Mouse (Mus musculus): ENCODE data around the gene Rnf150. TPM values are rescaled to one million over a fixed set of nuclear protein-coding genes. Genes with fewer than 3 reads are reported as not detected.

Rnf150 gene
- polyA plus RNA-seq, 1 experiment, result 0.46 TPM

GRCm38 (mm10) chr8:83135086-83135485 lies 271.9 kb downstream of the Rnf150 start:
- H3K9me3 ChIP-seq (replicated peaks; ENCODE audit: control insufficient read depth, insufficient read depth, low read length, poor library complexity, severe bottlenecking), result no peaks in the 10 kb centered on the region
- H3K4me1 ChIP-seq (ENCODE audit: control insufficient read depth, insufficient read depth, low read length), result no peaks in the 10 kb centered on the region
- TF ChIP-seq POLR2A (IDR thresholded peaks at IDR 0.05; ENCODE audit: insufficient read depth, low read length), result no peak
- no peaks in the 10 kb centered on the region for H3K27me3 ChIP-seq (ENCODE audit: control insufficient read depth, insufficient read depth, low read length, poor library complexity, severe bottlenecking)
- H3K27ac ChIP-seq (ENCODE audit: insufficient read depth, low read length), result no peak overlapping the region
- H3K4me3 ChIP-seq (ENCODE audit: low read depth, low read length), result no peak overlapping the region
- no peaks in the 10 kb centered on the region for H3K36me3 ChIP-seq (ENCODE audit: control insufficient read depth, insufficient read depth, low read length, poor library complexity, severe bottlenecking)
- no peak overlapping the region for H3K9ac ChIP-seq (ENCODE audit: low read depth, poor library complexity, severe bottlenecking)

GRCm38 (mm10) chr8:83140068-83140467 lies 276.9 kb downstream of the Rnf150 start:
- H3K27ac ChIP-seq (ENCODE audit: insufficient read depth, low read length), result no peak overlapping the region
- no peaks in the 10 kb centered on the region for H3K27me3 ChIP-seq (ENCODE audit: control insufficient read depth, insufficient read depth, low read length, poor library complexity, severe bottlenecking)
- no peaks in the 10 kb centered on the region for H3K36me3 ChIP-seq (ENCODE audit: control insufficient read depth, insufficient read depth, low read length, poor library complexity, severe bottlenecking)
- TF ChIP-seq CTCF (IDR thresholded peaks at IDR 0.05; ENCODE audit: low read depth, low read length), result no peak
- no peak for TF ChIP-seq POLR2A (IDR thresholded peaks at IDR 0.05; ENCODE audit: insufficient read depth, low read length)
- TF ChIP-seq EP300 (IDR thresholded peaks at IDR 0.05; ENCODE audit: insufficient read depth, low read depth, low read length), result no peak
- peaks cover 5% of the 10 kb centered on the region; the same call in 1 of the 2 replicates for H3K9me3 ChIP-seq (replicated peaks; ENCODE audit: control insufficient read depth, insufficient read depth, low read length, poor library complexity, severe bottlenecking)
- no peak overlapping the region for H3K4me3 ChIP-seq (ENCODE audit: low read depth, low read length)
- H3K9ac ChIP-seq (ENCODE audit: low read depth, poor library complexity, severe bottlenecking), result no peak overlapping the region
- no peaks in the 10 kb centered on the region for H3K4me1 ChIP-seq (ENCODE audit: control insufficient read depth, insufficient read depth, low read length)

DNA sequence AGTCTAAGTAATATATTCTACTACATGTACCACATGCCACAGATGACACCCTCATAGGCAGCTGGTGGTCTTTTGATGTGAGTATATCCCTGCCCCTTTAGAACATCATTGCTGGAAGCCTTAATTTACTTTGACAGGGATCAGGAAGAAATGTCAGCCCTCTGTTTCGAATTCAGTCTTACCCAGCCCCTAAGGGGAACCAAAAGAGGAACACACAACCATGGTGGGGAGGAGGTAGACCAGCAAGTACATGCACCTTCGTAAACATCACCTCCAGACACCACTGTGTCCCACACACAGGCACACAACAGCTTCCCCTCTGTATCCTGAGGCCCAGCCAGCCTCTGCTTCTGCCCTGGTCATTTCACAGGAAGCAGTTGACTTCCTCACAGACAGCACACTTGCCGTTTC lies 277.6 kb downstream of the Rnf150 start:
- H3K4me3 ChIP-seq (ENCODE audit: low read depth, low read length), result no peak overlapping the region
- no peak overlapping the region for H3K27ac ChIP-seq (ENCODE audit: insufficient read depth, low read length)
- no peaks in the 10 kb centered on the region for H3K27me3 ChIP-seq (ENCODE audit: control insufficient read depth, insufficient read depth, low read length, poor library complexity, severe bottlenecking)
- H3K9me3 ChIP-seq (replicated peaks; ENCODE audit: control insufficient read depth, insufficient read depth, low read length, poor library complexity, severe bottlenecking), result peaks cover 5% of the 10 kb centered on the region; the same call in 1 of the 2 replicates
- no peak overlapping the region for H3K9ac ChIP-seq (ENCODE audit: low read depth, poor library complexity, severe bottlenecking)
- TF ChIP-seq POLR2A (IDR thresholded peaks at IDR 0.05; ENCODE audit: insufficient read depth, low read length), result no peak
- H3K4me1 ChIP-seq (ENCODE audit: control insufficient read depth, insufficient read depth, low read length), result no peaks in the 10 kb centered on the region
- H3K36me3 ChIP-seq (ENCODE audit: control insufficient read depth, insufficient read depth, low read length, poor library complexity, severe bottlenecking), result no peaks in the 10 kb centered on the region

Other genes with a start within 250 kb of the Rnf150 start
- 83.8 and 87.9 TPM in 2 replicates for gene Zfp330, start 89.2 kb upstream of the Rnf150 start, polyA plus RNA-seq (2011; ENCODE audit: insufficient read depth, insufficient read length, low read depth, missing spikeins)

Data from ES-Bruce4 (cell line).